Mouse (Mus musculus): Measurements from ENCODE around the gene Gdpd1. TPM values are rescaled to one million over a fixed set of nuclear protein-coding genes. Genes with fewer than 3 reads are reported as not detected.
"Not testable (repeated sequence)": the region's sequence is repeated elsewhere in the genome, so short reads cannot be mapped to it uniquely, and the experiment has no call there.

Gene Gdpd1
- polyA plus RNA-seq, 1 experiment from 2014 or later: 32.1 TPM

GRCm38 (mm10) chr11:87085461-87085860 lies 11.6 kb upstream of the Gdpd1 start:
- no peak overlapping the region for H3K27ac ChIP-seq (ENCODE audit: low read length)
- peak overlapping the region; percentile 80 for H3K4me3 ChIP-seq (ENCODE audit: low read length)
- H3K36me3 ChIP-seq (ENCODE audit: control insufficient read depth, insufficient read depth): peaks cover 17% of the 10 kb centered on the region
- no peaks in the 10 kb centered on the region for H3K27me3 ChIP-seq (ENCODE audit: control insufficient read depth, insufficient read depth, low read length)
- peaks cover 19% of the 10 kb centered on the region for H3K4me1 ChIP-seq (ENCODE audit: control insufficient read depth, insufficient read depth, low read length)
- no peak for ATAC-seq (replicated peaks; ENCODE audit: extremely low read depth, insufficient read depth, low FRiP score)
- WGBS: 89% methylated on average over 13 of the region's 13 CpGs
- H3K9ac ChIP-seq (ENCODE audit: low read length): no peak overlapping the region
- no peaks in the 10 kb centered on the region for H3K9me3 ChIP-seq (replicated peaks; ENCODE audit: control insufficient read depth, low read length)
- peak overlapping the region; percentile 75 for H3K4me2 ChIP-seq (ENCODE audit: low read depth, low read length)

DNA sequence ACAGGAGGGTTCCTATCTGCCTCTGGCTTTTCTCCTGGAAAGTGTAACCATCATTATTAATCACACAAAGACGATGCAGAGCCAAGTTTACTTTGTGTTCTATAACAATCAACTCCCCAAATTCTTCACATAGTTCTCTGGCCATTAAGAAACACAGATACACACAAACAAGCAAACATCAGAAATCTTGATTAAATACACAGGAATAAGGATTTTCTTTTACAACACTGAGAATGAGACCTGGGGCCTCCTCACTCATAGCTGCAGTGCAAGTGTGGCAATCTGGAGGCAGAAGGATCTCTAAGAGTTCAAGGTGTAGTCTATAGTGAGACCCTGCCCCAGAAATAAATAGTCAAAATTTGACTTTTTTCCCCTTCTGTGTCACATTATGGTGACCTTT lies 9.8 kb upstream of the Gdpd1 start:
- H3K4me1 ChIP-seq (ENCODE audit: control insufficient read depth, insufficient read depth, low read length): peaks cover 19% of the 10 kb centered on the region
- H3K9ac ChIP-seq (ENCODE audit: low read length): no peak overlapping the region
- ATAC-seq (replicated peaks; ENCODE audit: extremely low read depth, insufficient read depth, low FRiP score): no peak
- no peaks in the 10 kb centered on the region for H3K27me3 ChIP-seq (ENCODE audit: control insufficient read depth, insufficient read depth, low read length)
- no peak overlapping the region for H3K4me3 ChIP-seq (ENCODE audit: low read length)
- H3K9me3 ChIP-seq (replicated peaks; ENCODE audit: control insufficient read depth, low read length): no peaks in the 10 kb centered on the region
- H3K4me2 ChIP-seq (ENCODE audit: low read depth, low read length): no peak overlapping the region
- 57% methylated on average over 1 of the region's 1 CpGs for WGBS
- peaks cover 25% of the 10 kb centered on the region for H3K36me3 ChIP-seq (ENCODE audit: control insufficient read depth, insufficient read depth)
- no peak overlapping the region for H3K27ac ChIP-seq (ENCODE audit: low read length)

- Histone ChIP-seq H3K9me3 (replicated peaks; ENCODE audit: control insufficient read depth, low read length) (no peaks in the 10 kb centered on the region), H3K4me1 (ENCODE audit: control insufficient read depth, insufficient read depth, low read length) (peaks cover 5% of the 10 kb centered on the region), H3K27me3 (ENCODE audit: control insufficient read depth, insufficient read depth, low read length) (no peaks in the 10 kb centered on the region), H3K4me3 (ENCODE audit: low read length) (peak overlapping the region; percentile 84), H3K9ac (ENCODE audit: low read length) (peak overlapping the region; percentile 93), H3K27ac (ENCODE audit: low read length) (peak overlapping the region; percentile 87), H3K36me3 (ENCODE audit: control insufficient read depth, insufficient read depth) (peaks cover 11% of the 10 kb centered on the region), H3K4me2 (ENCODE audit: low read depth, low read length) (peak overlapping the region; percentile 99)
- WGBS: under 1% methylated on average over 24 of the region's 24 CpGs
- ATAC-seq (replicated peaks; ENCODE audit: extremely low read depth, insufficient read depth, low FRiP score): peak; percentile 64
Measured at GRCm38 (mm10) chr11:87073343-87073865, 458 bp downstream of the Gdpd1 start.

DNA sequence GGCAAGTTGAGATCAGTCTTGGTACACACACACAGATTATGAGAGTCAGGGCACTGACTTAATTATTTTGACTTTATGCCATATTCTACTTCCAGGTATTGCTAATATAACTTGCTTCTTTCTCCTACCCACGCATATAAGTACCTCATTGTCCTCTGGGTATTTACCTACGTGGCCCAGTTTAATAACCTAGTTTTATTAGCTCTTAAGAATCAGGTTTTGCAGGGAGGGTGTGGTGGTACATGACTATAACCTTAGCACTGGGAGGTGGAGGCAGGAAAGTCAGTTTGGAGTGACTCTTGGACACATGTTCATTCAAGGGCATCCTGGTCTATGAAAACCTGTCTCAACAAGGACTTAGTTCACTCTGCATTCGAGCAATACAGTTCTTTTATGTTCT lies 11.8 kb downstream of the Gdpd1 start:
- no peak for ATAC-seq (replicated peaks; ENCODE audit: extremely low read depth, insufficient read depth, low FRiP score)
- Histone ChIP-seq H3K4me1 (ENCODE audit: control insufficient read depth, insufficient read depth, low read length) (no peaks in the 10 kb centered on the region), H3K9me3 (replicated peaks; ENCODE audit: control insufficient read depth, low read length) (no peaks in the 10 kb centered on the region)

GRCm38 (mm10) chr11:87060410-87060809 lies 13.5 kb downstream of the Gdpd1 start:
- Histone ChIP-seq H3K27ac (ENCODE audit: low read length) (no peak overlapping the region), H3K27me3 (ENCODE audit: control insufficient read depth, insufficient read depth, low read length) (no peaks in the 10 kb centered on the region), H3K4me3 (ENCODE audit: low read length) (no peak overlapping the region), H3K9me3 (replicated peaks; ENCODE audit: control insufficient read depth, low read length) (no peaks in the 10 kb centered on the region), H3K4me1 (ENCODE audit: control insufficient read depth, insufficient read depth, low read length) (no peaks in the 10 kb centered on the region), H3K9ac (ENCODE audit: low read length) (no peak overlapping the region), H3K4me2 (ENCODE audit: low read depth, low read length) (no peak overlapping the region), H3K36me3 (ENCODE audit: control insufficient read depth, insufficient read depth) (peaks cover 9% of the 10 kb centered on the region; the same call in 1 of the 2 replicates)
- no peak for ATAC-seq (replicated peaks; ENCODE audit: extremely low read depth, insufficient read depth, low FRiP score)
- 94% methylated on average over 2 of the region's 2 CpGs for WGBS

More for the DNA sequence above, 11.8 kb downstream of the Gdpd1 start:
- Histone ChIP-seq H3K9ac (ENCODE audit: low read length) (no peak overlapping the region), H3K4me2 (ENCODE audit: low read depth, low read length) (no peak overlapping the region), H3K4me3 (ENCODE audit: low read length) (no peak overlapping the region), H3K36me3 (ENCODE audit: control insufficient read depth, insufficient read depth) (0 out of 2 replicates have a peak, but pooled peaks cover 2% of the 10 kb centered on the region), H3K27me3 (ENCODE audit: control insufficient read depth, insufficient read depth, low read length) (no peaks in the 10 kb centered on the region), H3K27ac (ENCODE audit: low read length) (no peak overlapping the region)
- WGBS: 69% methylated on average over 3 of the region's 3 CpGs

- WGBS: 84% methylated on average over 6 of the region's 6 CpGs
- no peak overlapping the region for H3K27ac ChIP-seq (ENCODE audit: low read length)
- H3K9me3 ChIP-seq (replicated peaks; ENCODE audit: control insufficient read depth, low read length): no peaks in the 10 kb centered on the region
- no peak overlapping the region for H3K4me3 ChIP-seq (ENCODE audit: low read length)
- no peaks in the 10 kb centered on the region for H3K27me3 ChIP-seq (ENCODE audit: control insufficient read depth, insufficient read depth, low read length)
- no peak for ATAC-seq (replicated peaks; ENCODE audit: extremely low read depth, insufficient read depth, low FRiP score)
- no peak overlapping the region for H3K9ac ChIP-seq (ENCODE audit: low read length)
- no peak overlapping the region for H3K4me2 ChIP-seq (ENCODE audit: low read depth, low read length)
- no peaks in the 10 kb centered on the region for H3K4me1 ChIP-seq (ENCODE audit: control insufficient read depth, insufficient read depth, low read length)
- H3K36me3 ChIP-seq (ENCODE audit: control insufficient read depth, insufficient read depth): peaks cover 13% of the 10 kb centered on the region
Measured at GRCm38 (mm10) chr11:87056286-87056685, 17.6 kb downstream of the Gdpd1 start.

DNA sequence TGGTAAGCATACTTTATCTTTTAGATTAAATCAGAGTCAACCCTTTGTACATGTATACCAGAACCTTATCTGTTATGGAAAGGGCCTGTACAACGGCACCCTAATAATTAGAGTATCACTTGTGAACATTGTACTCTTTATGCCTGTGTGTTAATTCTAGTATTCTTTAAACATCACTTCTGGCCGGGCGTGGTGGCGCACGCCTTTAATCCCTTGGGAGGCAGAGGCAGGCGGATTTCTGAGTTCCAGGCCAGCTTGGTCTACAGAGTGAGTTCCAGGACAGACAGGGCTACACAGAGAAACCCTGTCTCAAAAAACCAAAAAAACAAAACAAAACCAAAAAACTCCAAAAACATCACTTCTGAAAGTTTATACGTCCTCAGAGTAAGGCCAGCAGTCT lies 25.0 kb downstream of the Gdpd1 start:
- H3K27ac ChIP-seq (ENCODE audit: low read length); H3K4me2 ChIP-seq (ENCODE audit: low read depth, low read length); H3K9me3 ChIP-seq (replicated peaks; ENCODE audit: control insufficient read depth, low read length); ATAC-seq (replicated peaks; ENCODE audit: extremely low read depth, insufficient read depth, low FRiP score); H3K27me3 ChIP-seq (ENCODE audit: control insufficient read depth, insufficient read depth, low read length); H3K4me1 ChIP-seq (ENCODE audit: control insufficient read depth, insufficient read depth, low read length); H3K9ac ChIP-seq (ENCODE audit: low read length); H3K4me3 ChIP-seq (ENCODE audit: low read length): not testable (repeated sequence)
- peaks cover 12% of the 10 kb centered on the region for H3K36me3 ChIP-seq (ENCODE audit: control insufficient read depth, insufficient read depth)
- WGBS: 90% methylated on average over 7 of the region's 7 CpGs

- Histone ChIP-seq H3K9ac (ENCODE audit: low read length) (no peak overlapping the region), H3K27ac (ENCODE audit: low read length) (no peak overlapping the region), H3K4me3 (ENCODE audit: low read length) (no peak overlapping the region), H3K4me2 (ENCODE audit: low read depth, low read length) (no peak overlapping the region), H3K9me3 (replicated peaks; ENCODE audit: control insufficient read depth, low read length) (0 out of 2 replicates have a peak, but pooled peaks cover 3% of the 10 kb centered on the region), H3K4me1 (ENCODE audit: control insufficient read depth, insufficient read depth, low read length) (no peaks in the 10 kb centered on the region), H3K36me3 (ENCODE audit: control insufficient read depth, insufficient read depth) (peaks cover 12% of the 10 kb centered on the region), H3K27me3 (ENCODE audit: control insufficient read depth, insufficient read depth, low read length) (no peaks in the 10 kb centered on the region)
- WGBS: 80% methylated on average over 5 of the region's 5 CpGs
- no peak for ATAC-seq (replicated peaks; ENCODE audit: extremely low read depth, insufficient read depth, low FRiP score)
Measured at GRCm38 (mm10) chr11:87046968-87047367, 26.9 kb downstream of the Gdpd1 start.

GRCm38 (mm10) chr11:87043052-87043451 lies 30.8 kb downstream of the Gdpd1 start:
- 83% methylated on average over 3 of the region's 3 CpGs for WGBS
- Histone ChIP-seq H3K4me2 (ENCODE audit: low read depth, low read length) (no peak overlapping the region), H3K4me3 (ENCODE audit: low read length) (no peak overlapping the region), H3K9me3 (replicated peaks; ENCODE audit: control insufficient read depth, low read length) (0 out of 2 replicates have a peak, but pooled peaks cover 3% of the 10 kb centered on the region), H3K9ac (ENCODE audit: low read length) (no peak overlapping the region), H3K36me3 (ENCODE audit: control insufficient read depth, insufficient read depth) (peaks cover 15% of the 10 kb centered on the region), H3K4me1 (ENCODE audit: control insufficient read depth, insufficient read depth, low read length) (no peaks in the 10 kb centered on the region), H3K27ac (ENCODE audit: low read length) (no peak overlapping the region), H3K27me3 (ENCODE audit: control insufficient read depth, insufficient read depth, low read length) (no peaks in the 10 kb centered on the region)
- ATAC-seq (replicated peaks; ENCODE audit: extremely low read depth, insufficient read depth, low FRiP score): no peak
